Mouse (Mus musculus) kidney, adult 8-10 months (tissue): ENCODE results near the gene Htra2.

Experiments
- DNase-seq, 2 experiments: peaks; one replicate each; pipeline ENCODE4 v3.0.0; 2022

Htra2 gene

DNA sequence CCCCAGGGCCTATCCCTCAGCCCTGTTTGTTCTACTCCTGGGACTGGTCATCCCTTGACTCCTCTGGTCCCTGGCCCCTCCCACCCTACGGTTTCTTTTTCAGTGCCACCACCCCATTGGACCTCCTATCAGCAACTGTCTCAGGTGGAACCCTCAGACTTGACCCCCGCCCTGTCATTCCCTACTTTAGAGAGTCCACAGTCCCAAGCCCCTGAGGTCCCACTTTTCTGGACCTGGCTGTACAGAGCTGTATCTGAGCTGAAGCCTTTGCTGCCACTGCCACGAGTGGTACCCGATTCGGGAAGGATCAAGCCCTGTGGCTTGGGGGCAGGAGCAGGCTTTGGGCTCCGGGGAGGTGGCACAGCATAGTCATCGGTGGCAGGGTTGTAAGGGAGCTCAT is 24.0 kb downstream of the Htra2 start:
- DNase-seq: no peak

DNA sequence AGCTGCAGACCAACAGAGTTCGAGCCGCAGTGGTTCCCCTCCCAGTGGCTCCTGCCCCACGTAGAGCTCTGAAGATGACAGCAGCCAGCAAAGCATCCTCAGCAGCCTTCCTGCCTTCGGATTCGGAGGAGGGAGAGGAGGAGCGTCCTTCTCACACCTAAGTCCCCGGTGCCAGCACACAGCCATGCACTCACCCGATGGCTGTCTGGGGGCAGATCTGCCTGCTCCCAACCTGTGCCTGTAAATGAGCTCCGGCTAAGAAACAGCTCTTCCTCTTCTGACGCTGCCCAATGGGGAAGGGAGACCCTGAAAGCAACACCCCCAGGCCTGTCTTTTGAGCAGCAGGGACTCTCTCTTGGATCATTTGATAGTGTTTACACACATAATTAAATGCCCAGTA is 25.3 kb downstream of the Htra2 start:
- no peak for DNase-seq

DNA sequence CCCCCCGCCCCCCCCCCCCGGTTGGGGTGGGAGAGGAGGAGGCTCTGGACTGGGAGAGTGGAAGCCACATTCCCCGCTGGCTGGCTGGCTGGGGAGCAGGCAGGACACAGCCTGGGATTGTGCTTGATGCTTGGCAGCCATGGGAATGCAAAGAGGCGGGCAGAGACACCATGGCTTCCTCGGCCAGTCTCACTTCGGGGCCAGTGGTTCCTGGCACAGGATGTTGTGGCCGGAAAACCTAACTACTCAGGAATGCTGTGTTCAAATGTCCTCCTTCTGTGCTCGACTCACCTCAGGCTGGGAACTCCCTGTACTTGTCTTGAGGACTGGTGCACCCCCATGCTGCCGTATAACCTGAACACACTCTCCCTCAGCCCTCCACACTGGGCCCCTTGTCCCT is 27.4 kb downstream of the Htra2 start:
- DNase-seq: no peak

DNA sequence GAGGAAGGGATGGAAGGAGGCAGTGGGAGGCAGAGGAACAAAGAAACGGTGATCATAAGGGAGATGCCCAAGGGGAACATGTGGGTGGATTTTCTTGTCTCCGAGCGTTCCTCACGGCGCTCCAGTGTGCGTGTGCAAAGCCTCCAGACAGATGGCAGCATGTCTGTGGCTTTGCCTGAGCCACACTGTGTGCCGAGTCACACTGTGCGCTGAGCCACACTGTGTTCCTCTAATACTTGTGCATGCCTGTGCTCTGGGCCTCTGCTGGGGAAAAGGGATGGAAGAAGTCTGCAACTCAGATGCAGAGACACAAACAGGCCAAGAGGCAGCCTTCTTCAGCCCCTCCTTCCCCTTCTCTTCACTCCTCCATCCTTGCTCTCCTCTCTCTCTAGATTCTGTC is 27.8 kb downstream of the Htra2 start:
- DNase-seq: no peak

DNA sequence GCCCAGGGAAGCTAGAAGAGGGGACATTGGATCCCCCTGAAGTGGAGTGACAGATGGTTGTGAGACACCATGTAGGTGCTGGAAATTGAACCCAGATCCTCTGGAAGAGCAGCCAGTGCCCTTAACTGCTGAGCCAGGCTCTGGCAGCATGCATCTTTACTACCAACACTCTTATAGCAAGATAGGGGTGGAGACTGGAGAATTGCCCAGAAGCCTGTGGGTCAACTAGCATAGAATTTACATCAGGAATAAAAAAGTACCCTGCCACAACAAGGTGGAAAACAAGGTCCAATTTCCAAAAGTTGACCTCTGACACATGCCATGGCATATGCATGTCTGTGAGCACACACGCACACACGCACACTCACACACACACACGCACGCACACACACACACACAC is 29.9 kb downstream of the Htra2 start:
- no peak for DNase-seq

DNA sequence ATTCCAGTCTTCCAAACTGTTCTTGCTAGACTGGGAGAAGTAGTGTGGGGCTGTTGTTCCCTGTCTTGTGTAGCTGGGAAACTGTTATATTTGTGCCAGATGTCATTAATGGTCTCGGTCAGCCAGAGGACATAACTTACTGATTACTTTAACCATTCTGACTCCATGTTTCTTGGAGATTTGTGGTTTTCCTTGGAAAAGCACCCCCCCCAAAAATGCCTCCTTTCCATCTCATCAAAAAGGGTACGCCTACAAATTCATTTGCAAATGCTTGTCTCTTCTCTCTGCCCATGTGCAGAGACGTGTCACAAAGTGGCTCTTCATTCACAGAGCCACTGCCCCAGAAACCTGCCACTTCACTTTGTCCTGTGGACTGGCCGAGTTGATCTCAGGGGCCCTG is 30.7 kb downstream of the Htra2 start:
- no peak for DNase-seq

DNA sequence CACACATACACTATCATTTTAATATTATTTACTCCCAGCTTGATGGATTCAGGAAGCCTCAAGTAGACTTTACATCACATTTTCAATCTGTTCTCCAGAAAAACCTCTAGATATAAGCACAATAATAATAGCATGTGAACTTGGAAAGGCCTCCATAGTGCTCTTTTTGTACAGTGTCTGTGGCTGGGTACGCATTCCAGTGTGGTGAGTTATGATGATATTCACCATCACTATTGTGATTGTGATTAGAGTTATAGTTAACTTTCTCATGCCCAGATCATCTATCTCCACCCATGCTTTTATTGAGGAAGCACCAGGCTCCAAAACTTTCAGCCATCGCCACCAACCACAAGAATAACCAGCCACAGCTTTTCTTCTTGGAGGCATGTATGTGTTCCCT is 31.3 kb downstream of the Htra2 start:
- DNase-seq: no peak

DNA sequence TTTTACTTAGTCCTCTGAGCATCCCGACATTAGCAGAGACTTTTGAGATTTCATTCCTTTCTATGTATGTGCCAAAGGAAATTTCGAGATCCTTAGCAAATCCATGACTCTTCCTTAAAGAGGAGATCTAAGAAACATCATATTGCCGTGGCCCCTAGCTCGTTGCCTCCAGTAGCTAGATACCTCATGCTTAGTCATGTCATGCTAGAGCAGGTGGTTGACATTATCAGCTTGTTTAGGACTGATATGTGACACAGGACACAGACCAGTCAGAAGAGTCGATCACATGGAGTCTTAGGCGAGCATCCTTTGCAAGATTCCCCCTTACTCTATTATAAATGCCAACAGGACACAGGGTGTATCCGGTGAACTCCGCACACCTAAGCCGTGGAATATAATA is 32.1 kb downstream of the Htra2 start:
- no peak for DNase-seq

DNA sequence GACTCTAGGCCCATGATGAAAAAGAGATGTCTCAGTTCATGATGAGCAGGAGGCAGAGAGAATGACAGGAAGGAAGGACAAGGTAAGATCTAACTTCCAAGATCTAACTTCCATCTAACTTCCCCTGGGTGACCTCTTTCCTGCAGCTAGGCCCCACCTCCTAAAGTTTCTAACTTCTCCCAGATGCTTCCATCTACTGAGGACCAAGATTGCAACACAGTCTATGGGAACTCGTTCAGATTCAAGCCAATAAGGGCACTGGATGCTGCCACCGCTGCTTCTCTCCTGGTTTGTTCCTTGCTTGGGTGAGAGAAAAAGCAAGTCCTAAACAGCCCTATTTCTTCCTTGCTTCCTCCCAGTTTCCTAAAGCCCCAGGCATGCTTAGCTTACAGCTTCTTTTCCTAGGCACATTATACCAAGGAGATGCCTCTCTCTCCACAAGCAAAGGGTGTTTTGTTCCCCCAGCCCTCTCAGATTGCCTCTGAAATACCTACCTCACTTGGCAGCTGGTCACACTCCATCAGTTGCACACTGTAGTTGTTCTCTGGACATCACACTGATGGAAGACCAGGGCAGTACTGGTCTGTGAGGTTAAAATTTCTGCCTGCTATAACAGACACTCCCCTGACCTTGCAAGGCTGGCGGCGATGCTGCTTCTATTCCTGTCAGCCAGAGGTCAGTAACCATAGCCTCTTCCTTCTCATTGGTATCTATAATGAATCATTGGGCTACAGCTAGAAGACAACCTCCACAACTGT is 34.1 kb downstream of the Htra2 start:
- no peak for DNase-seq

DNA sequence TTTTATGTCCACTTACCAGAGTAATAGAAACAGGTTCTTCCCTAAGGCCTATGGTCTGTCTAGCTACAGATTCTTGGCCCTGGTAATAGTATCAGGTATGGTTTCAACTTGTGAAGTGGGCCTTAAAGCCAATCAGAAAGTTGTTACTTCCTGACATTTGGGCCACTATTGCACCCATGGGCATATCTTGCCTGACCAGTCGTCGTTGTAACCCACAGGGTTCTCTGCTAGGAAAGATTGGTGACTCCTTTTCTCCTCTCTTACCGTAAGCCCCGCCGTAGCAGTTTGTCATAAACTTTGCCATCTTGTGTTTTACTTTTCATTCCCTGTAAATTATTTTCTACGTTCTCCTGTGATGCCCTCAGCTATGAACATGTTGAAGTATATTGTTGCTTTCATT is 35.0 kb downstream of the Htra2 start:
- DNase-seq: no peak

DNA sequence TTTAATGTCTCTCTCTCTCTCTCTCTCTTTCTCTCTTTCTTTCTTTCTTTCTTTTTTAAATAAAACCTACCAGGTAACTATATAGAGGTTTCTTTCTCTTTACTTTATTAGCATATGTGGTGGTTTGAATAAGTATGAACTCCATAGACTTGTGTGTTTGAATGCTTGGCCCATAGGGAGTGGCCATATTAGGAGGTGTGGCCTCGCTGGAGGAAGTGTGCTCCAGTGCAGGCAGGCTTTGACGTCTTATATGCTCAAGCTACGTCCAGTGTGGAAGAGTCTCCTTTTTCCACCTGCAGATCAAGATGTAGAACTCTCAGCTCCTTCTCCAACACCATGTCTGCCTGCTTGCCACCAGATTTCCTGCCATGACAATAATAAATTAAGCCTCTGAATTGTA is 36.0 kb downstream of the Htra2 start:
- DNase-seq: no peak

DNA sequence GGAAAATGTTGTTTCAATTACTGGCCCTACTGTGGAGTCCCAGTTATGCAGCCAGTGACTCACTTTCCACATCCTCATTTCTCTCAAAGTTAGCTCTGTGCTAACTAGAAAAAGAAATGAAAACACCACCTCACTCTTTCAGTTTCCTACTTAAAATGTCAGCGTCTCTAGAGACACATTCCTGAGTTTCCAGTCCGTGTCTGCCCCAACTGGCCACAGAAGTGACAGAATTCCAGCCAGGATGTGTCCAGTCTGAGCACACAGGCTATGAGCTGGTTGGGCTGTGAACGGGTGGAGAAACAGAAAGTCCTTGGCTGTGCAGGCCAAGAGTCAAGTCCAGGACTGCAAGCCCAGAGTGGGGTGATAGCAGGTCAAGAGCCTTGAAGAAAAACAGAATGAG is 37.9 kb downstream of the Htra2 start:
- no peak for DNase-seq

DNA sequence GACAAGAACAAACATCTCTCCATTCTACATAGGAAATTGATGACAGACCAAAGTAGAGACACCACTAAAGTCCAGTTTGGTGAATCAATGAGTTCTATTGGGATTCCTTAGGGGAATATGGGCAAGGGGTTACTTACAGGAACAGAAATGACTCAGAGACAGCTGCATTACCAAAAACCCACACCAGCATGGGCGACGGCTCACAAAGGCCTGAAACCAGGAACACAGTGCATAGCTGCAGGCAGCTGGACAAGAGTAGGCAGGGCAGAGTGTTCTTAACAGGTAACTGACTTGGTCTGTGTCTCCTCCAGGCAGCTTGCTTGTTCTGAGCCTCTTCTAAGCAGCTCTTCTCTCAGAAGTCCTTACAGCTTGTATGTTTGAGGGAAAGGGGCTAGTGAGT is 39.3 kb downstream of the Htra2 start:
- no peak for DNase-seq

DNA sequence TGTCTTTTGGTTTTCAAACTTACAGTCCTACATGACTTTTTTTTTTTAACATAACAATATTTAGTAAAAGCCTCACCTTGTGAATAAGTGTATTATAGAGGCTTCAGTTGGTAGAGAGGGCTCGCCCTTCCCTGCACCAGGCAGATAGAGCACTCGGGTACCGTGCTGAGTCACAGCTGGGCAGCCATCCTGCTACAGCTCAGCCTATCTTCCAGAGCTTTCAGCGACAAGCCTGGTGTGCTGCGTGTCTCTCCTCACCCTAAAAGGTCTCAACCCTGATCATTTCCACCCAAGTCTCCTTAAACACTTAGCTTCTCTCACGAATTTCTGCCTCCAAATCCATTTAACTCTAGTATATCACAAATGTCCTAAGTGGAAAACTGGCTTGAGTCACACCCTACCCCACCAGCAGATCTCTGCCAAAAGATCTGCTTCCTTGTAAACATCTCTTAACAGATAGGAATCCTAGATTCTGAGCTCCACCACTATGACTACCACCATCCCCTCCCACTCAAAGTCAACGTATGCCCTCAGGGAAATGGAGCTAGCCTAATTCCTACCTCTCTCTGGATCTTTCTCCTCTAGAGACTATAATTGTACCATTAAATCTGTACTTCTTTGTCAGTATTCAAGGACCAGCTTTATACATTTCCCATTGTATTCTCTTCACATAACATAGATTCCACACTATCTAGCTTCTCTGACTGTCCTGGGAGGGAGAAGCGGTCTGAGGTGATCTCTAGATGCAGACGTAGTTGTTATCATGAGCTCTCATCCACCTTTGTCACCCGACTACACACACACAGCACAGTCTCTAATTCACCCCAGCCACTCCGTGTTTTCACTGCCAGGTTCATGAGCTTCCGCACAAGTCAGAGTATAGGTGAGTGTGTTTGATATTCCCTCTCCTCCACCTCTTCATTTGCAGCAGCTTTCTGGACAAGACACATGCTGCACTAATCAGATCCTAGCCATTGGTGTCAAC is 40.3 kb downstream of the Htra2 start:
- no peak for DNase-seq

DNA sequence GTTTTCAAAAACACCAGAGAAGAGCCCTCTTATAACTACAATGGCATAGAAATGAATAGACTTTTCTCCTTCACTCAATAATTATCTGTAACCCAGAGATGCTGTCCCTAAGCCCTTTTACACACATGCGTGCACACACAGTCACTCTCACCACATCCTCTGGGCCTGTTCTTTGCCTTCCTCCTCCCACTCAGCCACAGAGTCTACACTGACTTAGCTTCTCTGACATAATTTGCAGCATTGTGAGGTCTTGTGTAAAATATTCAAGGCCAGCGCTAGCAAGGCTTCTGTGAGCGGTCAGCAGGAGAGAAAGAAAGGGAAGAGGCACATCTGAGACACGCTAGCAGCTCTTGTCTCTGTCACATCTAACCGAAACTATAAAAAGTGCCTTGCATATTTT is 41.6 kb downstream of the Htra2 start:
- DNase-seq: no peak

DNA sequence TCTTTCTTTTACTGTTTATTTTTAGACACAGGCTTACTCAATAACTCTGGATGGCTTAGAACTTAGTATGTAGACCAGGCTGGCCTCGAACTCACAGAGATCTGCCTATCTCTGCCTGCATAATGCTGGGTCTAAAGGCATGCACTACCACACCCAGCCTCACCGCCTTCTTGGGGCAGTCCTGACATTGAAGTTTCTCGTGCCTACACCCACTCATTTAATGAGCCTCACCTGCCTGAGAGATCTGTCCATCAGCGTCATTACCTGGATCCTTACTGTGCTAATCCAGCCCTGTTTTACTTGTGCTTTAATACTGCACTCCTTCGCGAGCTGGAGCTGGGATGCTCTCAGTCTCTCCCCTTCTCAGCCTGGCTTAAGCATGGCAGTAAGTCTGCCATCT is 43.3 kb downstream of the Htra2 start:
- no peak for DNase-seq

DNA sequence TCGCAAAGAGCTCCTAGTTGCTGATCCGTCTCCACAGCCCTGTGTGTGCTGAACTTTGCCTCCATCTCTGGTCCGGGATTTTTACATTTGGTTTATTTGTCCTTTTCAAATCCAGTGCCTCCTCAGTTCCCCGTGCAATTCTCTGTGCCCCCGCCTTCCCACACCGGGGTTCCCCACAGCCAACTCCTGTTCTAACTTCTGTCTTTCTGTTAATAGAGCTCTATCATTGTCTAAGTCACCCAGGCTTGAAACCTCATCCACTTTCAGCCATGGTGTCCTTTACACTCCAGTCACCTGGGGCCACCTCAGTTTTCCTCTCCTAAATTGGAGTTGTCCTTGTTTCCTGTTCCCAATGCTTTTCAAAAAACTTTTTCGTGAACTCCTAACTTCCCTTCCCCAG is 43.8 kb downstream of the Htra2 start:
- DNase-seq: no peak

DNA sequence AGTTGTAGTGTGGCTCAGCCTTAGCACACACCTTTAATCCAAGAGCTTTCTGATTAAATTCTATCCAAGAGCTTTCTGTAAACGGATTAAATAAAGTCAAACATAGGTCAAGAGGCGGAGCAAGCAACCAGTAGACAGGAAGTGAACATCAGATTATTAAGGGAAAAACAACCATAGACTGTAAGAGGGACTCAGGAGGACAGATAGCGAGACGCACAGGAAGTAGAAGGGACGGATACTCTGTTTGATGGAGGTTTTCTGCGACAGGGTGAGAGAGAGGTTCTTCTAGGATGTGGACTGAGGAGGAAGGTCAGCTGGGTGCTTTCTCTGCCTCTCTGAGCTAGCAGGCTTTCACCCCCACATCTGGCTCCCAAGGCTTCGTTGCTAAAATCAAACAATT is 45.1 kb downstream of the Htra2 start:
- DNase-seq: no peak

DNA sequence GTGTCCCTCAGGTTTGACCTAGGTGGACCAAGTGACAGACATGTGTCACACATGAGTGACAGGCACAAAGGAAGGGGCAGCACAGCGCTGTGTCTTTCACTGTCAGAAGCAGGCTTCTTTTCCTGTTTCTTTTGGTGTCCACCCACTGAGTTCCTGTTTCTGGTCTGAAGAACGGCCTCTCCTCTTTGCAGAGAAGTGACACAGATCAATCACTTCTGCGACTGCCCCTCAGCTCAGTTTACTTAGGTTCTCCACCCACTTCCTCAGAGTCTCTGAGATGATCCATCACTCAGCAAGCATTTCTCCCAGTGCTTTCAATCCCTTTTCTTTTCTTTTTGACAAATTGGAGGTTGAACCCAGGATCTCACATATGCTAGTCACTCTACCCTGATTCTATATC is 46.4 kb downstream of the Htra2 start:
- DNase-seq: no peak

DNA sequence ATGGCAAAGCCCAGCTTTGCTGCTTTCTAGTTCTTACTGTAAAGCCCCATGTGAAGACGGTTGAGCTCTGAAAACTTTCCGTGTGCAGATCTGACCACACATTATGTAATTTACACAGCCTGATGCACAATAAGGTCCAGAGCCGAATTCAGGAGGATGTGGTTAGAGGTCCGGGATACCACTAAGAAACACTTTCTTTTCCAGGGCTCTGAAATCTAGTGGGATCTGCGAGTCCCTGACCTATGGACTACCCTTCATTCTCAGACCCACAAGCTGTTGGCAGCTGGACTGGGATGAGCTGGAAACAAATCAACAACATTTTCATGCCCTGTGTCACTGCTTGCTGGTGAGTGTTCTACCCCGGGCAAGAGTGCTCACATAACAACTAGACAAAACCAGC is 49.0 kb downstream of the Htra2 start:
- DNase-seq: no peak

DNA sequence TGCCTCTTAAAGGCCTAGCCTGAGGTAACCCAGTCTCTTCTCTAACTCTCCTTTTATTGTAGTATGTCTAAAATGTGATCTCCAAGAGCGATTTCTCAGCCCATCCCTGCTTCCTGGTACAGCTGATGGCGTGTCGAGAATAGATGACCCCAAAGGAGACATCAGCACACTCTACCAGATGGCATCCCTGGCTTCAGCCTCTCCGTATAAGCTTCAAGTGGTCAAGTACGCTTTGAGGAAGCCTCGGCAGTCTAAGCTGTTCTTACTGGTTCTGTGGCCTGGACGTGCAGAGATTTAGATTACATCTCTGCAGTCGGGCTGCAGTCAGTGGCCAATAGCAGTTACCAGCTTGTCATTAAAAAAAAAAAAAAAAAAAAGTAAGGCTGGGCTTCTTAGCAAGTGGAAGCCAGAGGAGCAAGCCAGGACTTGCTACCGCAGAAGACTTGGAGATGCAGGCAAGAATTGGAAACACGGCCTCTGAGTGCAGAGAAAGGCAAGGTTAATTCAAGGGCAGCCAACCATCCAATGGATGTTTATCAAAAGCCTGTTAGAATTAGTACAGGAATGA is 49.5 kb downstream of the Htra2 start:
- DNase-seq: no peak

DNA sequence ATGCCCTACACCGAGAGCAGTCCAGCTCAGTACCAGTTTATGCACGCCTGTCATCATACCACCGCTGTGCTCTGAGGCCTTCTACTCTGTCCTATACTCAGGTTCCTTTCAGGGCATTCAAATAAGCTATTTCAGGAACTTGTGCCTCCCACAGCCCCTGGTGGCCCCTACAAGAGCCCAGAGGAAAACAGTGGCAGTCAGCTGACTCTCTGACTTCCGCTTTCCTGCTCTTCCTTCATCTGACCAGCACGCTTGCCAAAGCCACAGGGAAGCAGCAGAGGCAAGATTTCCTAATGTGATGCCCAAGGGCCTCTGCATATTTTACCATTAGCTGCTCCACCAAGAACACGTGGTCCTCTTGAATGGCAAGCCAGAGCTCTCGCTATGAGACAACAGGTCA is 50.2 kb downstream of the Htra2 start:
- peak in 1 of 2 experiments; percentile 30 for DNase-seq

DNA sequence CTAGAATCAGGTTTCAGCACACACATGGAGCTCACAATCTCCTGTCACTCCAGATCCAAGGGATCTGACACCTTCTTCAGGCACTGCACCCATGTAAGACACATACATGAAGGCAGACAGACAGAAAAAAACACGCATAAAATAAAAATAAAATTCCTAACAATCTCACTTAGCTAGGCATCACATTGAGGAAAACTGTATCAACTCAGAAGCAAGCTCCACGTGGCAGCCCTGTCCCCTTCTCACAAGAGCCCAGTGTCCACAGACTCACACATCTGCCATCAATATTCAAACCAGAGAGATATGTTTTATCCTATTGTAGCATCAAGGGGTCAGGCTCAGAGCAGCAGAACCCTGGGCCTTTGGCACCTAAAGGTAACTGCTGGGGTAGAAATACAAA is 50.8 kb downstream of the Htra2 start:
- DNase-seq: no peak

DNA sequence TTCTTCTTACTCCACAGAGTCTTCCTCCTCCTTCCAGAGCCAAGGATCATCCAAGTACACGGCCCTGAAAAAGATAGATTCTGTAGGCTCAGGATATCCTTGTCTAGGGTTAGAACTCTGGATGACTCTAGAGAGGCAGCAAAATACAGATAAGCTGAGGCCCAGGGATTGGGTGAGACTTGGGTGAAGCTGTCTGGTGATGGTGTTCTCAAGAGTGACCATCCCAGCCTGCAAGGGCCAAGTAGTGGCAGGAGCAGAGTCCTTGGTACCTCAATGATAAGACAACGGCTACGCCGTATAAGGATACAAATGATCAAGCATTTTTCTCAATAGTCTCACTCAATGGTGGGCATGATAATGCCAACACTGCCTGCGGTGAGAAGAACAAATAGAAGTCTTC is 51.2 kb downstream of the Htra2 start:
- no peak for DNase-seq
